Mouse (Mus musculus) heart, embryonic 14.5 days (tissue): ENCODE measurements around the gene Cnnm4. TPM values are rescaled to one million over a fixed set of nuclear protein-coding genes. Genes with fewer than 3 reads are reported as not detected.

Experiments
- ATAC-seq: fragments of 200-750 bp; cut with Nextera tagmentation; 2 replicates; pipeline ENCODE4 v1.8.0; 2017; ENCODE audit warnings: low read depth, moderate TSS enrichment; ENCODE audit not compliant: insufficient number of reproducible peaks, insufficient read depth, low FRiP score
- H3K27ac ChIP-seq, 2 experiments: fragments of 200-500 bp in 1 of 2; fragments of 300-500 bp in 1 of 2; sonication (generic) in 1 of 2; replicated peaks in 1 of 2; 2 replicates each; pipeline ENCODE4 v1.5.1; 2012 to 2014; ENCODE audit warnings: low read depth in 2 of 2, low read length in 2 of 2, control low read depth in 1 of 2, mild to moderate bottlenecking in 1 of 2, mixed read lengths in 1 of 2; ENCODE audit not compliant: control insufficient read depth in 1 of 2, insufficient read depth in 1 of 2
- H3K27me3 ChIP-seq: fragments of 300-500 bp; sonication (generic); 2 replicates; pipeline ENCODE4 v1.6.1; 2014; ENCODE audit warnings: mild to moderate bottlenecking, low read length, control low read depth; ENCODE audit not compliant: control insufficient read depth, insufficient read depth
- H3K36me3 ChIP-seq: fragments of 300-500 bp; sonication (generic); 2 replicates; pipeline ENCODE4 v1.6.1; 2014; ENCODE audit warnings: mild to moderate bottlenecking, control low read depth, low read length, mixed read lengths; ENCODE audit not compliant: control insufficient read depth, insufficient read depth
- H3K4me1 ChIP-seq, 2 experiments: fragments of 200-500 bp in 1 of 2; fragments of 300-500 bp in 1 of 2; sonication (generic) in 1 of 2; 2 replicates each; pipeline ENCODE4 v1.6.1; 2012 to 2014; ENCODE audit warnings: low read length in 2 of 2, control low read depth in 1 of 2, mixed read lengths in 1 of 2; ENCODE audit not compliant: control insufficient read depth in 2 of 2, insufficient read depth in 2 of 2
- H3K4me2 ChIP-seq: fragments of 300-500 bp; sonication (generic); 2 replicates; pipeline ENCODE4 v1.6.1; 2014; ENCODE audit warnings: mild to moderate bottlenecking, low read length
- H3K4me3 ChIP-seq, 2 experiments: fragments of 200-500 bp in 1 of 2; fragments of 300-500 bp in 1 of 2; sonication (generic) in 1 of 2; 2 replicates each; pipeline ENCODE4 v1.5.1; 2012 to 2014; ENCODE audit warnings: low read length in 2 of 2, mild to moderate bottlenecking in 2 of 2, control low read depth in 1 of 2, low read depth in 1 of 2, moderate library complexity in 1 of 2; ENCODE audit not compliant: control insufficient read depth in 1 of 2, insufficient read depth in 1 of 2
- H3K9ac ChIP-seq: fragments of 300-500 bp; sonication (generic); 2 replicates; pipeline ENCODE4 v1.6.1; 2014; ENCODE audit warnings: mild to moderate bottlenecking, low read length
- H3K9me3 ChIP-seq: fragments of 300-500 bp; sonication (generic); 2 replicates; pipeline ENCODE4 v1.6.1; 2016; ENCODE audit warnings: low read length, control low read depth; ENCODE audit not compliant: control insufficient read depth
- WGBS: fragments of 180-500 bp; shearing (Covaris S2); extraction: QIAGEN DNeasy Blood & Tissue Kit; methylation state at CpG from one replicate; pipeline ENCODE4 v1.1.7; 2014; 5-methylcytosine and 5-hydroxymethylcytosine counted together
- polyA plus RNA-seq: library from polyadenylated mRNA; unstranded; fragments of >200 nt; fragmentation: Nextera tagmentation; extraction: Ambion mirVana; gene quantifications from 2 replicates; pipeline ENCODE4 v1.2.1, GENCODE M21; 2014

Gene Cnnm4
- polyA plus RNA-seq, 1 experiment from 2014 or later = 5.9 TPM

GRCm38 (mm10) chr1:36501261-36501660 lies 29.8 kb downstream of the Cnnm4 start:
- H3K27ac ChIP-seq = no peak overlapping the region
- no peaks in the 10 kb centered on the region for H3K4me1 ChIP-seq
- H3K9ac ChIP-seq = no peak overlapping the region
- H3K9me3 ChIP-seq = no peaks in the 10 kb centered on the region
- no peak for ATAC-seq
- 6% methylated on average over 3 of the region's 3 CpGs for WGBS
- H3K27me3 ChIP-seq = no peaks in the 10 kb centered on the region
- H3K4me2 ChIP-seq = no peak overlapping the region
- no peak overlapping the region for H3K4me3 ChIP-seq
- H3K36me3 ChIP-seq = peaks cover 32% of the 10 kb centered on the region

- Histone ChIP-seq H3K27me3 (no peaks in the 10 kb centered on the region), H3K4me3 (no peak overlapping the region), H3K4me1 (peaks cover 0 to 5% of the 10 kb centered on the region in 2 experiments; a peak in 2 of 4 replicates), H3K36me3 (peaks cover 21% of the 10 kb centered on the region), H3K9ac (no peak overlapping the region), H3K9me3 (peaks cover 4% of the 10 kb centered on the region; the same call in 1 of the 2 replicates), H3K27ac (no peak overlapping the region), H3K4me2 (no peak overlapping the region)
- no peak for ATAC-seq
- WGBS = 85% methylated on average over 5 of the region's 5 CpGs
Measured at GRCm38 (mm10) chr1:36508238-36508637, 36.8 kb downstream of the Cnnm4 start.

GRCm38 (mm10) chr1:36511289-36512021 lies 40.0 kb downstream of the Cnnm4 start, which contains the start of gene Cnnm3:
TSS of gene Cnnm3 (plus strand) at chr1:36511867.
- under 1% methylated on average over 51 of the region's 51 CpGs for WGBS
- peak within 1 kb of the TSS; percentile 86 for H3K4me2 ChIP-seq
- peak; percentile 96 for ATAC-seq
- H3K36me3 ChIP-seq = peaks cover 25% of the 10 kb centered on the region
- H3K9ac ChIP-seq = peak within 1 kb of the TSS; percentile 93
- peak within 1 kb of the TSS; percentile 95 to 98 for H3K27ac ChIP-seq
- peaks cover 10 to 32% of the 10 kb centered on the region in 2 experiments for H3K4me1 ChIP-seq
- no peaks in the 10 kb centered on the region for H3K27me3 ChIP-seq
- H3K4me3 ChIP-seq = peak within 1 kb of the TSS; percentile 93
- peaks cover 4% of the 10 kb centered on the region; the same call in 1 of the 2 replicates for H3K9me3 ChIP-seq

GRCm38 (mm10) chr1:36512089-36512965 lies 40.9 kb downstream of the Cnnm4 start:
- Histone ChIP-seq H3K27ac (peak overlapping the region; percentile 95 to 98), H3K27me3 (no peaks in the 10 kb centered on the region), H3K4me3 (peak overlapping the region; percentile 93), H3K9me3 (peaks cover 4% of the 10 kb centered on the region; the same call in 1 of the 2 replicates), H3K9ac (peak overlapping the region; percentile 93), H3K36me3 (peaks cover 27% of the 10 kb centered on the region), H3K4me2 (peak overlapping the region; percentile 86), H3K4me1 (peaks cover 10 to 32% of the 10 kb centered on the region in 2 experiments)
- WGBS = under 1% methylated on average over 72 of the region's 126 CpGs
- ATAC-seq = peak; percentile 49

GRCm38 (mm10) chr1:36512966-36513280 lies 41.5 kb downstream of the Cnnm4 start:
- Histone ChIP-seq H3K27me3 (no peaks in the 10 kb centered on the region), H3K4me2 (peak overlapping the region; percentile 86), H3K9me3 (peaks cover 4% of the 10 kb centered on the region; the same call in 1 of the 2 replicates), H3K27ac (peak overlapping the region; percentile 95 to 98), H3K4me3 (peak overlapping the region; percentile 93), H3K9ac (peak overlapping the region; percentile 93), H3K36me3 (peaks cover 27% of the 10 kb centered on the region), H3K4me1 (peaks cover 10 to 36% of the 10 kb centered on the region in 2 experiments)
- WGBS = 2% methylated on average over 16 of the region's 16 CpGs
- no peak for ATAC-seq

GRCm38 (mm10) chr1:36513310-36513709 lies 41.9 kb downstream of the Cnnm4 start:
- 3% methylated on average over 1 of the region's 1 CpGs for WGBS

GRCm38 (mm10) chr1:36513718-36514117 lies 42.3 kb downstream of the Cnnm4 start:
- Histone ChIP-seq H3K9me3 (peaks cover 4% of the 10 kb centered on the region; the same call in 1 of the 2 replicates), H3K27me3 (no peaks in the 10 kb centered on the region), H3K36me3 (peaks cover 35% of the 10 kb centered on the region), H3K4me2 (peak overlapping the region; percentile 86), H3K4me1 (peaks cover 14 to 43% of the 10 kb centered on the region in 2 experiments), H3K4me3 (peak overlapping the region in 1 of 2 experiments; percentile 93; a peak in 2 of 4 replicates), H3K27ac (no peak overlapping the region), H3K9ac (peak overlapping the region; percentile 93)
- 48% methylated on average over 2 of the region's 2 CpGs for WGBS
- no peak for ATAC-seq

More at GRCm38 (mm10) chr1:36513310-36513709, 41.9 kb downstream of the Cnnm4 start:
- no peak for ATAC-seq
- Histone ChIP-seq H3K4me2 (peak overlapping the region; percentile 86), H3K9me3 (peaks cover 4% of the 10 kb centered on the region; the same call in 1 of the 2 replicates), H3K36me3 (peaks cover 31% of the 10 kb centered on the region), H3K4me3 (peak overlapping the region; percentile 93), H3K27me3 (no peaks in the 10 kb centered on the region), H3K9ac (peak overlapping the region; percentile 93), H3K27ac (no peak overlapping the region), H3K4me1 (peaks cover 12 to 39% of the 10 kb centered on the region in 2 experiments)
